In genomic region chr1:193138669-193139068, GRCm38 (mm10) we compare ENCODE assay signal across 19 mouse cellular contexts. TPM values are rescaled to one million over a fixed set of nuclear protein-coding genes. Genes with fewer than 3 reads are reported as not detected.
DNase-seq lines count a peak whose midpoint lies in the region; ATAC-seq lines count a peak whose summit lies in the region.
"Had no signal": no experiment of that assay in that cellular context is flagged by ENCODE, and none has a peak within 500 bp of the region (broad histone marks: within the 10 kb centered on the region; RNA-seq: fewer than 3 reads in every experiment).

No protein-coding gene starts in this region.

- H3K9ac ChIP-seq in kidney, embryonic 14.5 days (ENCODE audit: low read depth, low read length) = no peak overlapping the region
- H3K9ac ChIP-seq in embryonic facial prominence, embryonic 15.5 days = no peak overlapping the region
- H3K9ac ChIP-seq in hindbrain, embryonic 16.5 days (ENCODE audit: low read depth, low read length) = no peak overlapping the region

- no peaks in the 10 kb centered on the region for H3K4me1 ChIP-seq in kidney, embryonic 14.5 days (ENCODE audit: control insufficient read depth, insufficient read depth, low read length)
- peaks cover 28% of the 10 kb centered on the region; the same call in 1 of the 2 replicates for H3K4me1 ChIP-seq in embryonic facial prominence, embryonic 15.5 days
- no peaks in the 10 kb centered on the region for H3K4me1 ChIP-seq in hindbrain, embryonic 16.5 days (ENCODE audit: control insufficient read depth, insufficient read depth, low read depth, low read length)

- H3K27me3 ChIP-seq in kidney, embryonic 14.5 days (ENCODE audit: control insufficient read depth, insufficient read depth, low read length) = no peaks in the 10 kb centered on the region
- no peaks in the 10 kb centered on the region for H3K27me3 ChIP-seq in embryonic facial prominence, embryonic 15.5 days
- H3K27me3 ChIP-seq in hindbrain, embryonic 16.5 days (replicated peaks; ENCODE audit: control insufficient read depth, insufficient read depth, low read length) = no peaks in the 10 kb centered on the region

- 0 out of 2 replicates have a peak, but pooled peaks have one; percentile 22 for ATAC-seq in kidney, embryonic 14.5 days (ENCODE audit: low FRiP score, low TSS enrichment)
- peak; percentile 23 for ATAC-seq in CD4-positive, CD25-positive, alpha-beta regulatory T cell, adult 4 months
- ATAC-seq in embryonic facial prominence, embryonic 15.5 days (ENCODE audit: insufficient number of reproducible peaks, low FRiP score, low TSS enrichment, low read depth) = no peak
- ATAC-seq in megakaryocyte-erythroid progenitor cell, adult 5-6 weeks (replicated peaks; ENCODE audit: low FRiP score, low TSS enrichment, poor library complexity, severe bottlenecking) = 0 out of 2 replicates have a peak, but pooled peaks have one; percentile 51
- no peak for ATAC-seq in hindbrain, embryonic 16.5 days
- ATAC-seq: midbrain, embryonic 16.5 days had no signal

- no peak overlapping the region for H3K27ac ChIP-seq in kidney, embryonic 14.5 days (ENCODE audit: low read depth, low read length)
- 0 out of 2 replicates have a peak overlapping the region, but pooled peaks have one; percentile 28 for H3K27ac ChIP-seq in embryonic facial prominence, embryonic 15.5 days (replicated peaks)
- no peak overlapping the region for H3K27ac ChIP-seq in hindbrain, embryonic 16.5 days (ENCODE audit: low read depth, low read length)
- H3K27ac ChIP-seq: forebrain, embryonic 10.5 days; heart, adult 2 months had no signal

- DNase-seq in kidney, adult 9 months = no peak
- no peak for DNase-seq in gastrocnemius, postnatal 25 days
- no peak for DNase-seq in ovary, postnatal 36 days (ENCODE audit: low spot score)
- DNase-seq: adrenal gland, adult 8-10 months; cerebellum, adult 9-11 months; heart, adult 2 months; heart, postnatal 4 days; kidney, adult 11 months; liver; lung, postnatal 14 days; retina, postnatal 1 day; spleen, adult 18-20 months had no signal

- H3K4me2 ChIP-seq in kidney, embryonic 14.5 days (replicated peaks; ENCODE audit: low read depth, low read length) = no peak overlapping the region
- no peak overlapping the region for H3K4me2 ChIP-seq in embryonic facial prominence, embryonic 15.5 days (replicated peaks)
- no peak overlapping the region for H3K4me2 ChIP-seq in hindbrain, embryonic 16.5 days (ENCODE audit: low read length)

- no peaks in the 10 kb centered on the region for H3K9me3 ChIP-seq in kidney, embryonic 14.5 days (ENCODE audit: control insufficient read depth, low read length)
- no peaks in the 10 kb centered on the region for H3K9me3 ChIP-seq in embryonic facial prominence, embryonic 15.5 days (replicated peaks)
- no peaks in the 10 kb centered on the region for H3K9me3 ChIP-seq in hindbrain, embryonic 16.5 days (ENCODE audit: control insufficient read depth, low read length)
- H3K9me3 ChIP-seq: forebrain, embryonic 10.5 days had no signal

- no peaks in the 10 kb centered on the region for H3K36me3 ChIP-seq in kidney, embryonic 14.5 days (ENCODE audit: control insufficient read depth, insufficient read depth, low read length)
- no peaks in the 10 kb centered on the region for H3K36me3 ChIP-seq in embryonic facial prominence, embryonic 15.5 days
- H3K36me3 ChIP-seq in hindbrain, embryonic 16.5 days (ENCODE audit: control insufficient read depth, insufficient read depth, low read length) = no peaks in the 10 kb centered on the region
- H3K36me3 ChIP-seq: forebrain, embryonic 10.5 days had no signal

- WGBS in kidney, embryonic 14.5 days = 29% methylated on average over 3 of the region's 3 CpGs
- 46% methylated on average over 3 of the region's 3 CpGs for WGBS in embryonic facial prominence, embryonic 15.5 days
- WGBS in hindbrain, embryonic 16.5 days = 65% methylated on average over 3 of the region's 3 CpGs

- no peak overlapping the region for H3K4me3 ChIP-seq in kidney, embryonic 14.5 days (ENCODE audit: low read length)
- H3K4me3 ChIP-seq in embryonic facial prominence, embryonic 15.5 days (replicated peaks) = no peak overlapping the region
- H3K4me3 ChIP-seq in hindbrain, embryonic 16.5 days (ENCODE audit: low read length) = no peak overlapping the region
- H3K4me3 ChIP-seq: forebrain, embryonic 10.5 days; heart, adult 2 months had no signal

RNA-seq across cellular contexts. Expression of gene Diexf, which starts 8.6 kb away (rescaled TPM):
- 9.0 and 11.0 TPM in 2 replicates for polyA plus RNA-seq in kidney, embryonic 14.5 days (2014; fragmentation: Nextera tagmentation; extraction: Ambion mirVana)
- 1 to 10 TPM; 9.5 to 10.0 TPM for polyA plus RNA-seq in CD4-positive, CD25-positive, alpha-beta regulatory T cell, adult 4 months (2017; shearing (Covaris generic))
- 8.2 and 8.6 TPM in 2 replicates for polyA plus RNA-seq in embryonic facial prominence, embryonic 15.5 days (2015; fragmentation: Nextera tagmentation; extraction: Ambion mirVana)
- total RNA-seq in megakaryocyte-erythroid progenitor cell, adult 5-6 weeks (2014; fragmentation: Nextera tagmentation) = 20.6 and 27.2 TPM in 2 replicates
- total RNA-seq in megakaryocyte-erythroid progenitor cell, adult 5-6 weeks (2017) = 15.5 and 39.4 TPM in 2 replicates
- 10 to 100 TPM in 1 of 2 experiments, 1 to 10 TPM in 1; 6.2 to 10.0 TPM for total RNA-seq in gastrocnemius, postnatal 25 days (2021)
- 6.9 and 7.4 TPM in 2 replicates for polyA plus RNA-seq in hindbrain, embryonic 16.5 days (2015; fragmentation: Nextera tagmentation; extraction: Ambion mirVana)

RNA-seq across cellular contexts. Expression of gene Irf6, which starts 14.2 kb away (rescaled TPM):
- polyA plus RNA-seq in kidney, embryonic 14.5 days (2014; fragmentation: Nextera tagmentation; extraction: Ambion mirVana) = 7.4 and 16.1 TPM in 2 replicates
- 1 to 10 TPM; 7.3 to 9.3 TPM for polyA plus RNA-seq in CD4-positive, CD25-positive, alpha-beta regulatory T cell, adult 4 months (2017; shearing (Covaris generic))
- polyA plus RNA-seq in embryonic facial prominence, embryonic 15.5 days (2015; fragmentation: Nextera tagmentation; extraction: Ambion mirVana) = 51.2 and 56.7 TPM in 2 replicates
- 1.0 TPM in 1 of 2 replicates, not detected in the other for total RNA-seq in megakaryocyte-erythroid progenitor cell, adult 5-6 weeks (2014; fragmentation: Nextera tagmentation)
- 0.19 and 0.50 TPM in 2 replicates for total RNA-seq in megakaryocyte-erythroid progenitor cell, adult 5-6 weeks (2017)
- total RNA-seq in gastrocnemius, postnatal 25 days (2021) = 1 to 10 TPM; 1.2 to 1.3 TPM
- 0.58 and 0.80 TPM in 2 replicates for polyA plus RNA-seq in hindbrain, embryonic 16.5 days (2015; fragmentation: Nextera tagmentation; extraction: Ambion mirVana)

RNA-seq across cellular contexts. Expression of gene A130010J15Rik, which starts 29.2 kb away (rescaled TPM):
- polyA plus RNA-seq in kidney, embryonic 14.5 days (2014; fragmentation: Nextera tagmentation; extraction: Ambion mirVana) = 13.1 and 16.0 TPM in 2 replicates
- 10 to 100 TPM; 15.7 to 16.1 TPM for polyA plus RNA-seq in CD4-positive, CD25-positive, alpha-beta regulatory T cell, adult 4 months (2017; shearing (Covaris generic))
- polyA plus RNA-seq in embryonic facial prominence, embryonic 15.5 days (2015; fragmentation: Nextera tagmentation; extraction: Ambion mirVana) = 15.3 and 15.9 TPM in 2 replicates
- 6.6 and 6.9 TPM in 2 replicates for total RNA-seq in megakaryocyte-erythroid progenitor cell, adult 5-6 weeks (2014; fragmentation: Nextera tagmentation)
- total RNA-seq in megakaryocyte-erythroid progenitor cell, adult 5-6 weeks (2017) = 12.0 and 13.1 TPM in 2 replicates
- 1 to 10 TPM; 2.3 to 3.1 TPM for total RNA-seq in gastrocnemius, postnatal 25 days (2021)
- 10.0 and 11.2 TPM in 2 replicates for polyA plus RNA-seq in hindbrain, embryonic 16.5 days (2015; fragmentation: Nextera tagmentation; extraction: Ambion mirVana)

Comparison
In these comparisons a context has a peak if more than half of its experiments do, and no peak if none do; other contexts are left out.
1. ATAC-seq: peak in kidney, embryonic 14.5 days (single experiment), CD4-positive, CD25-positive, alpha-beta regulatory T cell, adult 4 months (single experiment) and megakaryocyte-erythroid progenitor cell, adult 5-6 weeks (single experiment); none in embryonic facial prominence, embryonic 15.5 days (single experiment) and hindbrain, embryonic 16.5 days (single experiment).